Mouse (Mus musculus): ENCODE measurements around the gene Glp1r. TPM values are rescaled to one million over a fixed set of nuclear protein-coding genes. Genes with fewer than 3 reads are reported as not detected.

Glp1r gene
- total RNA-seq, 2 experiments from 2014 or later, result not detected

DNA sequence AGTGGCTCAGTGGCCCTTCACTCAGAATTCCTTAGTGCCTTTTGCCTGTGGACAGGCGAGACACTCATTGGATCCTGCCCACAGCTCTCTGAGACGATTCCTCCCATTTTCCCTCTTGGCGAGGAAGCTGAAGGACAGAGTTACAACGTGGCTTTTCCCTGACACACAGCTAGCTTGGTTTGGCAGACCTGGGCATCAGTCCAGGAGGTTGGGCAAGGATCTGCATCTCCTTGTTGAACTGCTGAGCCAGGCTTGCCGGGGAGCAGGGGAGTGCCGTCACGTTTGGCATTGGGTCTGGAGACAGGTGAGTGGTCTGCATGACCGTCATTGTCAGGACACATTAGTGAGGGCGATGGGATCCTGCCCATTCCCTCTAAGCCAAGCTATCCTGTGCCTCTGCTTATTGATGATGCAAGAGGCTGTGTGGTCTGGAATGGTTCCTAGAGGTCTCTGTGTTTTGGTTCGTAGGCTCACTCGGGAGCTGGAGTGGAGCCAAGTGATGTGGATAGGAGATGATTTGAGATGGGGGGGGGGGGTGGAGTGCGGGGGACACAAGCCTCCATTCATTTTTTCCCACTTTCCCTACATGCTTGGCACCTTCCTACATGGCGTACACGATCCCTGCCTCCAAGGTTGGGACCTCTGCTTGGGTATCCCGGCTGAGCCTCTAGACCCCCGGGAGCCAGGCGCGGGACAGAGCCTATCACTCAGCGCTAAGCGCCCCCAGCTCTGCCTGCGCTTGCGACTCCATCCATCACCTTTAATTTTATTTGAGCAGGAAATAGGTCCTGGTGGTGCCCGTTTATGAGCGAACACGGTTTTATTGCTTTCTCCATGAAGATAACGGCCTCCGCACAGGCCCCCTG lies 9.5 kb downstream of the Glp1r start:
- no peak for ATAC-seq (replicated peaks; ENCODE audit: low FRiP score, low TSS enrichment, poor library complexity, severe bottlenecking)

DNA sequence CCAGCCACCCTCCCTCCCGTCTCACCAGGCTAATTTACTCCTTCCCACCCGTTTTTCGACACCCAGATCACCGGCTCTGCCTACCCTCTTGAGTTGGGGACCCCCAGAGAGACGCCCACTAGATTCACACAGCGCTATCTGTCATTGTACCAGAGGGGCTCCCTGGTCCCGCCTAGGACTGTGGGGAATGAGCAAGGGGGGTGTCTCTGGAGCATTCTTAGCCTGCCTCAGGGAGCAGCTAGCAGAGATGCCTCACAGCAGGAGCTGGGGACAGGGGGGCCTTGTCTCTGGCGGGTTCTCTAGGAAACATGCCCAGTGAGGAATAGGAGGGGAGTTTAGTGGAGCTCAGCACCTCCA lies 10.1 kb downstream of the Glp1r start:
- ATAC-seq (replicated peaks; ENCODE audit: low FRiP score, low TSS enrichment, poor library complexity, severe bottlenecking), result no peak

GRCm38 (mm10) chr17:30912536-30912935 lies 10.9 kb downstream of the Glp1r start:
- no peak for ATAC-seq (replicated peaks; ENCODE audit: low FRiP score, low TSS enrichment, poor library complexity, severe bottlenecking)

GRCm38 (mm10) chr17:30914264-30914663 lies 12.6 kb downstream of the Glp1r start:
- no peak for ATAC-seq (replicated peaks; ENCODE audit: low FRiP score, low TSS enrichment, poor library complexity, severe bottlenecking)

DNA sequence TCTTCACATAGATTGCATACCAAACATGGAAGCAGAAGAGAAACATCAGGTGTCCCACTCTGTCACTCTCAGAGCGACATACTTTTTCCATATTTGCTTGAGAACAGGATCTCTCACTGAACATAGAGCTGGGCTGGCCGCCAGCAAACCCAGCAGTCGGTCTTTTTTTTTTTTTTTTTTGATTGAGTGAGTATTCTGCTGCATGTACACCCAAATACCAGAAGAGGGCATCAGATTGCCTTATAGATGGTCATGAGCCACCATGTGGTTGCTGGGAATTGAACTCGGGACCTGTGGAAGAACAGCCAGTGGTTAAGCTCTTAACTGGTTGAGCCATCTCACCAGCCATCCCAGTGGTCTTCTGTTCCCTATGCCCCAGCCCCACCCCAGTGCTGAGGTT lies 21.9 kb downstream of the Glp1r start:
- ATAC-seq (replicated peaks; ENCODE audit: low FRiP score, low TSS enrichment, poor library complexity, severe bottlenecking), result no peak

- no peak for ATAC-seq (replicated peaks; ENCODE audit: low FRiP score, low TSS enrichment, poor library complexity, severe bottlenecking)
Observed at GRCm38 (mm10) chr17:30930827-30931226, 29.2 kb downstream of the Glp1r start.

GRCm38 (mm10) chr17:30932836-30933235 lies 31.2 kb downstream of the Glp1r start:
- ATAC-seq (replicated peaks; ENCODE audit: low FRiP score, low TSS enrichment, poor library complexity, severe bottlenecking), result no peak

- ATAC-seq (replicated peaks; ENCODE audit: low FRiP score, low TSS enrichment, poor library complexity, severe bottlenecking), result no peak
Observed at GRCm38 (mm10) chr17:30935301-30935700, 33.7 kb downstream of the Glp1r start.

- ATAC-seq (replicated peaks; ENCODE audit: low FRiP score, low TSS enrichment, poor library complexity, severe bottlenecking), result no peak
Observed at GRCm38 (mm10) chr17:30938554-30938953, 36.9 kb downstream of the Glp1r start.

DNA sequence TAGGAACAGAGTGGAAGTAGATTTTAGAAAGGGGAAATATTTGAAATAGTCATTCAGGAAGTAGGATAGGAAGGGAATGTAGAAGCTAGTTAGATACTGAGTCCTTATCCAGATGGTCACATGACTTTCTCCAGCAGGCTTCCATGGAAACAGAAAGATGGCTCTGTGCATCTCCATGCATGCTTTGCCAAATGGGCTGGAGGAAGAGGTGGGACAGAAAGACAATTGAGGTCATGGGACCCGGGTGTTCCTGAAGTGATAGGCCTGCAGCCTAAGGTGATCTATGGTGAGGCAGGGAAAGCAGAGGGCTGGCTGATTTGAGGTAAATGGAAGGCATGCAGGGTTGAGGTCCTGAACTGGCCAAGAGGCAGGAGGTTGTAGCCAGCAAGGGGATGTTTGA lies 46.8 kb downstream of the Glp1r start:
- no peak for ATAC-seq (replicated peaks; ENCODE audit: low FRiP score, low TSS enrichment, poor library complexity, severe bottlenecking)

GRCm38 (mm10) chr17:30950780-30951179 lies 49.2 kb downstream of the Glp1r start:
- no peak for ATAC-seq (replicated peaks; ENCODE audit: low FRiP score, low TSS enrichment, poor library complexity, severe bottlenecking)

DNA sequence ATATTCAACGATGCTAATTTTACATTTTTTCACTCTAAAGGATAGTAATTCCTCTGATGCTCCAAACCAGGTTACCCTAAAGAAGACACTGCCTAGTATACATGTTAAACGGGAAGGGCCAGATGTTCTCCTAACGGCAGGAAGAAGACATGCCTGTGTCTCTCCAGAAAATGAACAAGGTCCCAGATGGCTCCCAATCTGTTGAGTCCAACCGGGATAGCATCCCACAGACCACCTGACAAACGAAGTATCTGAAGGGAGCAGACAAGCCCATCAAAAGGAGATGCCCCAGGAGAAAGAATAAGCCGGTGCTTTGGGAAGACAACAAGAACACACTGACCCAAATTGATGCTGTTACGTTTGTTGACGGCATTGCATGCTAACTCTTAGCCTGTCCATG lies 50.0 kb downstream of the Glp1r start:
- ATAC-seq (replicated peaks; ENCODE audit: low FRiP score, low TSS enrichment, poor library complexity, severe bottlenecking), result no peak

DNA sequence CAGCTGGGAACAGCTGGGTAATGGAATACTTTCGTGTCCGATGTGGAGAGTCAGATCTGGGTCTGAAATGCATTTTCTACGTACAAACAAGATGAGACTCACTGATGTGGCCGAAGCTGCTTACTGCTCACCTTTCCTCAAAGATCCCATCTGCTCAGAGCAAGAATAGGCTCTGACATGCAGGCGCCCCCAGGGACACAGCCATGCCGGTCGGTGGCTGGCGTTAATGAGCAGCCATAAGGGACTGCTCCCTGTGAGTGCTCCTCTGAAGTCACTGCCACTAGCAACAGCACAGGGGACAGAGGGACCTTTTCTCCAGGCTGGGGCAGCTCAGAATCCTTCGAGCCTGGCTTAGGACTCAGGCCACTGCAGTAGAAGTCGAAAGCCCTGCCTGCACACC lies 52.7 kb downstream of the Glp1r start, which contains the start of gene Umodl1:
Umodl1 (plus strand) TSS at position 301 of the 400 bp plus-strand sequence.
- no peak for ATAC-seq (replicated peaks; ENCODE audit: low FRiP score, low TSS enrichment, poor library complexity, severe bottlenecking)

DNA sequence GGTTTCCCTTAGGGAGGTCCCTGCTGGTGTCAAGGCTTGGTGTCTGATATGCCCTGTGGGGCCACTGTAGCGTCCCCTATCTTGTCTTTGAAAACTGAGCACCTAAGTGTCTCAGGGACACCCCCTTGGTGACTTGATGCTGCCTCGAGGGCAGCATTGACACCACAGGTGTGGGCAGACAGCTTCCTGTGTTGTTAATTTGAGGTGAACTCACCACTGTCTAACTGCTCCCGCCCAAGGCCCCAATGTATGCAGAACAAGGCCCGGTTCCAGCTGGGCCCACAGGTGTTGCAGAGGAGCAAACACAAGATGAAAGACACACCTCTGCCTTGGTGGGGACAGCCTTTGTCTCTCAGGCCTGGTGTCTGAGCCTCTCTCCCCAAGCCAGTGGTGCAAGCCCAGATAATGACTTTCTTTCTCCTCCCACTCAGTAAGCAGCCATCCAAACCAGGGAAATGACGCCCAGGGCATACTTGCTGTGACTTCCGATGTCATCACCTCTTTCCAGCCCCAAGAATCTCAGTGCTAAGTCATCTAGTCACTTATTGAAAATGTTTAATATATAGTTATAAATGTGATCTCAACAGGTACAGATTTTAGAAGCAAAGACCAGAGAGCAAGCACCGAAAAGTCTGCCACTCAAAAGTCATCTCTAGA lies 60.4 kb downstream of the Glp1r start:
- no peak for ATAC-seq (replicated peaks; ENCODE audit: low FRiP score, low TSS enrichment, poor library complexity, severe bottlenecking)

GRCm38 (mm10) chr17:30962880-30963279 lies 61.3 kb downstream of the Glp1r start:
- ATAC-seq (replicated peaks; ENCODE audit: low FRiP score, low TSS enrichment, poor library complexity, severe bottlenecking), result no peak

DNA sequence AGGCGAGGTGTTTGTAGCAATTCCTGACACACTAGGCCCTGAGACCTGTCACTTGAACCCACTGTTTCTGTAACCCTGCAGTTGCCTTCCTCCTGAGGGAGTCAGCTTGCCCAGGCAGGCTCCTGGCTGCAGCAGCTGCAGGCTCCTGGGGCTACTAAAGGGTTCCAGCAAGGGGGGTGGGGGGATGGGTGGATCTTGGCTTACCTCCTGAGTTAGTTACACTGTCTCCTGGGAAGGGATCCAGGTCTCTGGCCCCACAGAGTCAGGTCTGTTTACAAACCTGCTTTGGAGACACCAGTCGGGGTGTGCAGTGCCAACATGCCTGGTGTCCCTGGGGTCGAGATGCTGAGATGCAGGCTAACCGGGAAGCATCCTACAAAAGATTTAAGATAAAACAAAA lies 68.4 kb downstream of the Glp1r start:
- no peak for ATAC-seq (replicated peaks; ENCODE audit: low FRiP score, low TSS enrichment, poor library complexity, severe bottlenecking)

GRCm38 (mm10) chr17:30971877-30972276 lies 70.3 kb downstream of the Glp1r start:
- no peak for ATAC-seq (replicated peaks; ENCODE audit: low FRiP score, low TSS enrichment, poor library complexity, severe bottlenecking)

DNA sequence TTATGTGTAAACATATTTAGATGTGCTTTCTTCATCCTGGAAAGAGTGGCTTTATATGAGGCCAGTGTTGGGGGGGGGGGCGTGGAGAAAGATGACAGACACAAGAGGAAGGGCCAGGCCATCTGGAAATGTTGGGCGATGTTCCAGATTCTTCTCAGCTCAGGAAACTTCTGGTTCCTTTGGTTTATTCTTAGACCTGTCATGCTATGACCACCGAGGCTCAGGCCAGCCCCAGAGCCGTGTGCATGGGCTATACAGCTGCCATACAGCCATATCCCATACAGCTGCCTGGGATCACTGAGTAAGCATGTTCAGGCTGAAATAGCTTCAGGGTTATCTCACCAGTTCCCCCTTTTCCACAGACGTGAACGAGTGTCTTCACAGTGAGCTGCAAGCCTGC lies 71.7 kb downstream of the Glp1r start:
- no peak for ATAC-seq (replicated peaks; ENCODE audit: low FRiP score, low TSS enrichment, poor library complexity, severe bottlenecking)

DNA sequence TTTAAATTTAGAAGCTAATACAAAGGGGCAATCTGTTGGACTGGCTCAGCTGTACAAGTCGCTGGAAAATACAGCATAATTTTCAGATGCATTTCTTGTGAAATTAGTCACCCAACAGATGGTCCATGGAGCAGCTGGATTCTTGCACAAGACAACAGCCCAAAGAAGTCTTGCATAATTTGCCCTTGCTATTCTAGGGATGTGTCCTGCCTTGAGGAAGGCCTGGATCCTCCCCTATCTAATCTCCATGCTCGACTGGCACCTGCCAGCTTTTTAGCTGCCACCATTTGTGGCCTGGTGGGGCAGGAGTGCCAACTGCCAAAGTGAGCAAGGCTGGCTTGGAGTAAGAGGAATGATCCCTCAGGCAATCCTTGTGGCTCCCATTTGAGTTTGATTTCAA lies 75.7 kb downstream of the Glp1r start:
- ATAC-seq (replicated peaks; ENCODE audit: low FRiP score, low TSS enrichment, poor library complexity, severe bottlenecking), result no peak

DNA sequence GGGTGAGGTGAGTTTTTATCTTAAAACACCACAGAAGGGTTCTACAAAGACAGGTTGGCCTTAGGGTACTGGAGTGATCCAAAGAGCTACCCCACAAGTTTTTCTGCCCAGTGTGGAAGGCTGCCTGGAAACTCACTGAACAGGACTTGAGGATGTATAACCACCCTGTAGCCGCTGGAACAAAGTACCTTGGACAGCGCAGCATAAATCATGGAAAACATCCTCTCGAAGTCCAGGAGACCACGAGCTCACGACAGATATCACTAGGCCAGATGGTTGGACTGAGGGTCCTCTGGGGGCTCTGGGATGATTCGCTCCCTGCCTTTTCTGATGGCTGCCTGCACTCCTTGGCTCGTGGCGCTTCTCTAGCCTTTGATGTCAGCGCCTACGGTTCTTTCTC lies 76.9 kb downstream of the Glp1r start:
- no peak for ATAC-seq (replicated peaks; ENCODE audit: low FRiP score, low TSS enrichment, poor library complexity, severe bottlenecking)

GRCm38 (mm10) chr17:30983521-30983920 lies 81.9 kb downstream of the Glp1r start:
- ATAC-seq (replicated peaks; ENCODE audit: low FRiP score, low TSS enrichment, poor library complexity, severe bottlenecking), result no peak

Measured in megakaryocyte-erythroid progenitor cell, adult 5-6 weeks (primary cell).